Mouse (Mus musculus): ENCODE data around the gene Cwc25. TPM values are rescaled to one million over a fixed set of nuclear protein-coding genes. Genes with fewer than 3 reads are reported as not detected.
A peak's percentile ranks its signal among the peaks of the same experiment; 100 is the strongest.
"Not testable (repeated sequence)": the region's sequence is repeated elsewhere in the genome, so short reads cannot be mapped to it uniquely, and the experiment has no call there.

Gene Cwc25
- total RNA-seq, 2 experiments from 2014 or later, result 13.4 to 13.5 TPM

GRCm38 (mm10) chr11:97801409-97802193 lies 35.2 kb upstream of the Cwc25 start:
- DNase-seq (ENCODE audit: low spot score in 2 of 2), result peak in 1 of 2 experiments; percentile 36

GRCm38 (mm10) chr11:97800691-97801408 lies 34.5 kb upstream of the Cwc25 start:
- DNase-seq (ENCODE audit: low spot score in 2 of 2), result no peak

GRCm38 (mm10) chr11:97799994-97800690 lies 33.8 kb upstream of the Cwc25 start:
- peak; percentile 60 to 82 for DNase-seq (ENCODE audit: low spot score in 2 of 2)

GRCm38 (mm10) chr11:97799146-97799993 lies 33.0 kb upstream of the Cwc25 start:
- peak; percentile 82 to 86 for DNase-seq (ENCODE audit: low spot score in 2 of 2)

- peak; percentile 61 to 77 for DNase-seq (ENCODE audit: low spot score in 2 of 2)
Measured at GRCm38 (mm10) chr11:97798782-97799145, 32.4 kb upstream of the Cwc25 start, which contains the start of gene Lasp1. Lasp1 (plus strand) TSS chr11:97799000.

- no peak for DNase-seq (ENCODE audit: low spot score in 2 of 2)
Measured at GRCm38 (mm10) chr11:97798083-97798435, 31.7 kb upstream of the Cwc25 start.

- no peak for DNase-seq (ENCODE audit: low spot score in 2 of 2)
Measured at GRCm38 (mm10) chr11:97797369-97798082, 31.2 kb upstream of the Cwc25 start.

GRCm38 (mm10) chr11:97796910-97797309 lies 30.6 kb upstream of the Cwc25 start:
- no peak for DNase-seq (ENCODE audit: low spot score in 2 of 2)

GRCm38 (mm10) chr11:97793165-97793564 lies 26.8 kb upstream of the Cwc25 start:
- DNase-seq (ENCODE audit: low spot score in 2 of 2), result no peak

- not testable (repeated sequence) for DNase-seq (ENCODE audit: low spot score in 2 of 2)
Measured at GRCm38 (mm10) chr11:97790778-97791438, 24.6 kb upstream of the Cwc25 start.

- DNase-seq (ENCODE audit: low spot score in 2 of 2), result no peak
Measured at GRCm38 (mm10) chr11:97789727-97790126, 23.4 kb upstream of the Cwc25 start.

- DNase-seq (ENCODE audit: low spot score in 2 of 2), result no peak
Measured at GRCm38 (mm10) chr11:97787961-97788360, 21.6 kb upstream of the Cwc25 start.

- no peak for DNase-seq (ENCODE audit: low spot score in 2 of 2)
Measured at GRCm38 (mm10) chr11:97782564-97782895, 16.2 kb upstream of the Cwc25 start.

- peak; percentile 99 to 100 for DNase-seq (ENCODE audit: low spot score in 2 of 2)
Measured at GRCm38 (mm10) chr11:97781832-97782563, 15.6 kb upstream of the Cwc25 start, which contains the start of gene Rpl23. Rpl23 (minus strand) TSS chr11:97782437.

GRCm38 (mm10) chr11:97781478-97781831 lies 15.1 kb upstream of the Cwc25 start:
- no peak for DNase-seq (ENCODE audit: low spot score in 2 of 2)

GRCm38 (mm10) chr11:97779968-97780701 lies 13.8 kb upstream of the Cwc25 start:
- DNase-seq (ENCODE audit: low spot score in 2 of 2), result no peak

- no peak for DNase-seq (ENCODE audit: low spot score in 2 of 2)
Measured at GRCm38 (mm10) chr11:97778918-97779317, 12.6 kb upstream of the Cwc25 start.

GRCm38 (mm10) chr11:97777129-97777529 lies 10.8 kb upstream of the Cwc25 start:
- no peak for DNase-seq (ENCODE audit: low spot score in 2 of 2)
